Mouse (Mus musculus): ENCODE measurements around the gene Cfap54. TPM values are rescaled to one million over a fixed set of nuclear protein-coding genes. Genes with fewer than 3 reads are reported as not detected.
A peak's percentile ranks its signal among the peaks of the same experiment; 100 is the strongest.

Gene Cfap54
- polyA plus RNA-seq, 1 experiment from 2014 or later: 2.7 TPM

- ATAC-seq (ENCODE audit: low FRiP score, low TSS enrichment) (no peak), DNase-seq (no peak)
- Histone ChIP-seq H3K36me3 (ENCODE audit: control insufficient read depth, insufficient read depth, low read length) (no peaks in the 10 kb centered on the region), H3K9me3 (ENCODE audit: control insufficient read depth, low read length) (no peaks in the 10 kb centered on the region), H3K4me2 (ENCODE audit: low read length) (no peak overlapping the region), H3K27ac (replicated peaks; ENCODE audit: low read depth, low read length) (no peak overlapping the region), H3K27me3 (ENCODE audit: control insufficient read depth, insufficient read depth, low read length) (no peaks in the 10 kb centered on the region), H3K4me1 (ENCODE audit: control insufficient read depth, insufficient read depth, low read length) (no peaks in the 10 kb centered on the region), H3K9ac (replicated peaks; ENCODE audit: low read length) (no peak overlapping the region), H3K4me3 (replicated peaks; ENCODE audit: low read depth, low read length) (no peak overlapping the region)
- WGBS: 83% methylated on average over 8 of the region's 8 CpGs
Observed at GRCm38 (mm10) chr10:93023295-93023694, 58.1 kb downstream of the Cfap54 start.

- WGBS: 34% methylated on average over 8 of the region's 8 CpGs
Observed at GRCm38 (mm10) chr10:93014059-93014795, 67.2 kb downstream of the Cfap54 start.

DNA sequence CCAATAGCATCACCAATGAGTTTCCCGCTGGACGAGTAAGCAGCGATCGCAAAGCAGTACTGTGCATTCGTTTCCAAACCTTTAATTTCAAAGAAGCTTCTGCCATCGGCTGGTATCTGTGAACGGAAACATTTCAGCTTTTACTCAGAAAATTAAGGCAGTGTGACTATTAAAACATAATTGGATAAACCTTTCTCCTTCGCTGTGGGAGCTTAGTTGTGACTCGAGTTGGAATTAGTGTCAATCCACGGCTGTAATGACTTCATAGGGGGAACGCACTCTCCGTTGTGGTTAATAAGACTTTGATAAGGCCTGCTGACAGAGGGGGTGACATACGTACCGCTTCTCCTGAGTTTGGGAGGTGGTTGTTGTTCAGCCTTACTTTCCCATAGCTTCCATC lies 70.3 kb downstream of the Cfap54 start:
- no peak overlapping the region for H3K4me3 ChIP-seq (replicated peaks; ENCODE audit: low read depth, low read length)
- ATAC-seq (ENCODE audit: low FRiP score, low TSS enrichment): no peak
- WGBS: 52% methylated on average over 14 of the region's 14 CpGs
- H3K9ac ChIP-seq (replicated peaks; ENCODE audit: low read length): no peak overlapping the region
- no peaks in the 10 kb centered on the region for H3K27me3 ChIP-seq (ENCODE audit: control insufficient read depth, insufficient read depth, low read length)
- H3K9me3 ChIP-seq (ENCODE audit: control insufficient read depth, low read length): no peaks in the 10 kb centered on the region
- H3K27ac ChIP-seq (replicated peaks; ENCODE audit: low read depth, low read length): no peak overlapping the region
- DNase-seq: peak; percentile 46
- peaks cover 6% of the 10 kb centered on the region; the same call in 1 of the 2 replicates for H3K4me1 ChIP-seq (ENCODE audit: control insufficient read depth, insufficient read depth, low read length)
- H3K36me3 ChIP-seq (ENCODE audit: control insufficient read depth, insufficient read depth, low read length): no peaks in the 10 kb centered on the region
- no peak overlapping the region for H3K4me2 ChIP-seq (ENCODE audit: low read length)

More at GRCm38 (mm10) chr10:93014059-93014795, 67.2 kb downstream of the Cfap54 start:
- Histone ChIP-seq H3K4me3 (replicated peaks; ENCODE audit: low read depth, low read length) (no peak overlapping the region), H3K9ac (replicated peaks; ENCODE audit: low read length) (no peak overlapping the region; the same call in 1 of the 2 replicates), H3K36me3 (ENCODE audit: control insufficient read depth, insufficient read depth, low read length) (no peaks in the 10 kb centered on the region), H3K27me3 (ENCODE audit: control insufficient read depth, insufficient read depth, low read length) (no peaks in the 10 kb centered on the region), H3K4me2 (ENCODE audit: low read length) (no peak overlapping the region), H3K27ac (replicated peaks; ENCODE audit: low read depth, low read length) (peak overlapping the region; percentile 49), H3K4me1 (ENCODE audit: control insufficient read depth, insufficient read depth, low read length) (peaks cover 6% of the 10 kb centered on the region; the same call in 1 of the 2 replicates), H3K9me3 (ENCODE audit: control insufficient read depth, low read length) (no peaks in the 10 kb centered on the region)
- DNase-seq: peak; percentile 93
- no peak for ATAC-seq (ENCODE audit: low FRiP score, low TSS enrichment)

- Histone ChIP-seq H3K4me3 (replicated peaks; ENCODE audit: low read depth, low read length) (no peak overlapping the region), H3K27me3 (ENCODE audit: control insufficient read depth, insufficient read depth, low read length) (no peaks in the 10 kb centered on the region), H3K9ac (replicated peaks; ENCODE audit: low read length) (no peak overlapping the region), H3K27ac (replicated peaks; ENCODE audit: low read depth, low read length) (no peak overlapping the region), H3K4me2 (ENCODE audit: low read length) (no peak overlapping the region), H3K4me1 (ENCODE audit: control insufficient read depth, insufficient read depth, low read length) (no peaks in the 10 kb centered on the region), H3K36me3 (ENCODE audit: control insufficient read depth, insufficient read depth, low read length) (no peaks in the 10 kb centered on the region), H3K9me3 (ENCODE audit: control insufficient read depth, low read length) (no peaks in the 10 kb centered on the region)
- ATAC-seq (ENCODE audit: low FRiP score, low TSS enrichment) (no peak), DNase-seq (no peak)
- 93% methylated on average over 3 of the region's 3 CpGs for WGBS
Observed at GRCm38 (mm10) chr10:93006970-93007369, 74.4 kb downstream of the Cfap54 start.

- Histone ChIP-seq H3K9ac (replicated peaks; ENCODE audit: low read length) (no peak overlapping the region), H3K4me1 (ENCODE audit: control insufficient read depth, insufficient read depth, low read length) (no peaks in the 10 kb centered on the region), H3K36me3 (ENCODE audit: control insufficient read depth, insufficient read depth, low read length) (no peaks in the 10 kb centered on the region), H3K4me3 (replicated peaks; ENCODE audit: low read depth, low read length) (no peak overlapping the region), H3K9me3 (ENCODE audit: control insufficient read depth, low read length) (no peaks in the 10 kb centered on the region), H3K27me3 (ENCODE audit: control insufficient read depth, insufficient read depth, low read length) (no peaks in the 10 kb centered on the region), H3K27ac (replicated peaks; ENCODE audit: low read depth, low read length) (no peak overlapping the region), H3K4me2 (ENCODE audit: low read length) (no peak overlapping the region)
- no peak for DNase-seq
- 84% methylated on average over 9 of the region's 9 CpGs for WGBS
- no peak for ATAC-seq (ENCODE audit: low FRiP score, low TSS enrichment)
Observed at GRCm38 (mm10) chr10:93006405-93006804, 75.0 kb downstream of the Cfap54 start.

GRCm38 (mm10) chr10:92998536-92998935 lies 82.9 kb downstream of the Cfap54 start:
- H3K4me1 ChIP-seq (ENCODE audit: control insufficient read depth, insufficient read depth, low read length): no peaks in the 10 kb centered on the region
- WGBS: 75% methylated on average over 9 of the region's 9 CpGs
- no peak overlapping the region for H3K27ac ChIP-seq (replicated peaks; ENCODE audit: low read depth, low read length)
- no peak overlapping the region for H3K9ac ChIP-seq (replicated peaks; ENCODE audit: low read length)
- DNase-seq: no peak
- no peaks in the 10 kb centered on the region for H3K36me3 ChIP-seq (ENCODE audit: control insufficient read depth, insufficient read depth, low read length)
- H3K27me3 ChIP-seq (ENCODE audit: control insufficient read depth, insufficient read depth, low read length): no peaks in the 10 kb centered on the region
- no peaks in the 10 kb centered on the region for H3K9me3 ChIP-seq (ENCODE audit: control insufficient read depth, low read length)
- no peak overlapping the region for H3K4me3 ChIP-seq (replicated peaks; ENCODE audit: low read depth, low read length)
- no peak for ATAC-seq (ENCODE audit: low FRiP score, low TSS enrichment)
- H3K4me2 ChIP-seq (ENCODE audit: low read length): no peak overlapping the region

GRCm38 (mm10) chr10:92995186-92995585 lies 86.2 kb downstream of the Cfap54 start:
- H3K9ac ChIP-seq (replicated peaks; ENCODE audit: low read length): no peak overlapping the region

DNA sequence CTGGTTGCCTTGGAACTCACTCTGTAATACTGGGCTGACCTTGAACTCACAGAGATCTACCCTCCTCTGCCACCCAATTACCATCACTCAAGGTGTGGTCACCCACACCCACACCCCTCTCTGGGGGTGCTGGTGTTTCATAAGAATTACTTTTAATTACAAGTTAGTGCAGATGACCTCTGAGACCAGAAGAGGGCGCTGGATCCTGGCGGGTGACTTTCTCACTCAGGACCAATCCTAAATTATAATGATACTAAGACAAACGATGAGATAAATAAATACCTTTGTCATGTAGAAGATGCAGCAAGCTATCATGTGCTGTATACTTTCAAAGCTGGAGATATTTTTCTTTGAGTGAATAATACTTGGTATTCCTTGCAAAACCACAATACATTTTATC lies 87.1 kb downstream of the Cfap54 start:
- WGBS: 57% methylated on average over 3 of the region's 3 CpGs

More at GRCm38 (mm10) chr10:92995186-92995585, 86.2 kb downstream of the Cfap54 start:
- H3K9me3 ChIP-seq (ENCODE audit: control insufficient read depth, low read length): no peaks in the 10 kb centered on the region
- no peaks in the 10 kb centered on the region for H3K4me1 ChIP-seq (ENCODE audit: control insufficient read depth, insufficient read depth, low read length)
- WGBS: 93% methylated on average over 7 of the region's 7 CpGs
- no peak overlapping the region for H3K27ac ChIP-seq (replicated peaks; ENCODE audit: low read depth, low read length)
- ATAC-seq (ENCODE audit: low FRiP score, low TSS enrichment) (no peak), DNase-seq (no peak)
- no peak overlapping the region for H3K4me3 ChIP-seq (replicated peaks; ENCODE audit: low read depth, low read length)
- no peaks in the 10 kb centered on the region for H3K27me3 ChIP-seq (ENCODE audit: control insufficient read depth, insufficient read depth, low read length)
- no peaks in the 10 kb centered on the region for H3K36me3 ChIP-seq (ENCODE audit: control insufficient read depth, insufficient read depth, low read length)
- H3K4me2 ChIP-seq (ENCODE audit: low read length): no peak overlapping the region

GRCm38 (mm10) chr10:92992526-92992925 lies 88.9 kb downstream of the Cfap54 start:
- Histone ChIP-seq H3K36me3 (ENCODE audit: control insufficient read depth, insufficient read depth, low read length) (no peaks in the 10 kb centered on the region), H3K27me3 (ENCODE audit: control insufficient read depth, insufficient read depth, low read length) (no peaks in the 10 kb centered on the region), H3K27ac (replicated peaks; ENCODE audit: low read depth, low read length) (no peak overlapping the region), H3K9ac (replicated peaks; ENCODE audit: low read length) (no peak overlapping the region), H3K4me2 (ENCODE audit: low read length) (no peak overlapping the region), H3K4me1 (ENCODE audit: control insufficient read depth, insufficient read depth, low read length) (no peaks in the 10 kb centered on the region), H3K9me3 (ENCODE audit: control insufficient read depth, low read length) (no peaks in the 10 kb centered on the region), H3K4me3 (replicated peaks; ENCODE audit: low read depth, low read length) (no peak overlapping the region)
- no peak for DNase-seq
- no peak for ATAC-seq (ENCODE audit: low FRiP score, low TSS enrichment)

More for the DNA sequence above, 87.1 kb downstream of the Cfap54 start:
- no peaks in the 10 kb centered on the region for H3K27me3 ChIP-seq (ENCODE audit: control insufficient read depth, insufficient read depth, low read length)
- no peaks in the 10 kb centered on the region for H3K4me1 ChIP-seq (ENCODE audit: control insufficient read depth, insufficient read depth, low read length)
- no peaks in the 10 kb centered on the region for H3K9me3 ChIP-seq (ENCODE audit: control insufficient read depth, low read length)
- no peak overlapping the region for H3K9ac ChIP-seq (replicated peaks; ENCODE audit: low read length)
- H3K4me3 ChIP-seq (replicated peaks; ENCODE audit: low read depth, low read length): no peak overlapping the region
- no peak overlapping the region for H3K4me2 ChIP-seq (ENCODE audit: low read length)
- H3K36me3 ChIP-seq (ENCODE audit: control insufficient read depth, insufficient read depth, low read length): no peaks in the 10 kb centered on the region
- no peak overlapping the region for H3K27ac ChIP-seq (replicated peaks; ENCODE audit: low read depth, low read length)
- ATAC-seq (ENCODE audit: low FRiP score, low TSS enrichment) (no peak), DNase-seq (no peak)

Data from midbrain, embryonic 14.5 days (tissue).